Mouse (Mus musculus) CH12.LX (cell line): ENCODE measurements at regions not wholly inside any gene's neighbourhood (a gene's known extent, or its start where the extent isn't known, plus 50 kb on each side); places are given as distances from the start of the nearest gene placed in this dataset.

Source experiments
- DNase-seq: peaks from one replicate; pipeline ENCODE4 v3.0.0-alpha.2; 2013; ENCODE audit errors: extremely low read depth
- H3K27ac ChIP-seq: 2 replicates; pipeline ENCODE4 v1.5.1; 2012; ENCODE audit warnings: low read depth, mild to moderate bottlenecking, control low read depth, moderate library complexity; ENCODE audit not compliant: insufficient read depth
- H3K27me3 ChIP-seq: replicated peaks from 2 replicates; pipeline ENCODE3; 2012; ENCODE audit warnings: inconsistent platforms
- H3K36me3 ChIP-seq, 2 experiments: replicated peaks in 1 of 2; 2 replicates each; pipeline versions ENCODE3 to v1.6.1; 2012; ENCODE audit warnings: inconsistent platforms in 1 of 2, low read length in 1 of 2, mild to moderate bottlenecking in 1 of 2, mixed read lengths in 1 of 2, moderate library complexity in 1 of 2; ENCODE audit not compliant: control insufficient read depth in 1 of 2, insufficient read depth in 1 of 2
- H3K4me1 ChIP-seq, 2 experiments: 2 replicates each; pipeline ENCODE4 v1.6.1; 2012; ENCODE audit warnings: inconsistent platforms in 1 of 2, moderate library complexity in 1 of 2; ENCODE audit not compliant: insufficient read depth in 2 of 2, control insufficient read depth in 1 of 2
- H3K4me2 ChIP-seq: 2 replicates; pipeline ENCODE4 v1.6.1; 2012; ENCODE audit warnings: low read depth, mild to moderate bottlenecking, control low read depth; ENCODE audit not compliant: poor library complexity, insufficient read depth, severe bottlenecking
- H3K4me3 ChIP-seq, 3 experiments: fragments of 150-350 bp in 1 of 3; sonication (generic) in 1 of 3; replicated peaks in 1 of 3; 2 replicates each; pipeline versions ENCODE3 to v1.5.1; 2011 to 2012; ENCODE audit warnings: low read depth in 2 of 3, low read length in 2 of 3, mild to moderate bottlenecking in 2 of 3, moderate library complexity in 2 of 3, control low read depth in 1 of 3, improper control_type of control experiment in 1 of 3, inconsistent platforms in 1 of 3, mixed read lengths in 1 of 3; ENCODE audit not compliant: poor library complexity in 1 of 3
- H3K79me2 ChIP-seq: replicated peaks from 2 replicates; pipeline ENCODE4 v1.6.1; 2012; ENCODE audit warnings: mild to moderate bottlenecking, moderate library complexity; ENCODE audit not compliant: control insufficient read depth, poor library complexity, insufficient read depth, severe bottlenecking; ENCODE audit errors: extremely low read depth
- H3K9ac ChIP-seq: 2 replicates; pipeline ENCODE4 v1.6.1; 2012; ENCODE audit warnings: low read depth, mild to moderate bottlenecking, control low read depth, moderate library complexity; ENCODE audit not compliant: insufficient read depth
- H3K9me3 ChIP-seq: replicated peaks from 2 replicates; pipeline ENCODE3; 2012; ENCODE audit warnings: low read length, inconsistent platforms, mixed read lengths
- BHLHE40 ChIP-seq: IDR thresholded peaks from 2 replicates; pipeline ENCODE4 v1.6.1; 2011; ENCODE audit warnings: mild to moderate bottlenecking, low read depth, low read length, improper control_type of control experiment
- CHD1 ChIP-seq: IDR thresholded peaks from 2 replicates; pipeline ENCODE4 v1.6.1; 2012; ENCODE audit warnings: low read depth, low read length, improper control_type of control experiment, inconsistent platforms
- CHD2 ChIP-seq: IDR thresholded peaks from 2 replicates; pipeline ENCODE4 v1.6.1; 2011; ENCODE audit warnings: low read length, improper control_type of control experiment
- EP300 ChIP-seq: IDR thresholded peaks from 2 replicates; pipeline ENCODE4 v1.6.1; 2011; ENCODE audit warnings: low read length, improper control_type of control experiment
- ETS1 ChIP-seq: conservative IDR thresholded peaks from 2 replicates; pipeline ENCODE4 v1.6.1; 2012; ENCODE audit warnings: low read depth, mild to moderate bottlenecking, inconsistent platforms, low read length, improper control_type of control experiment, moderate library complexity
- HCFC1 ChIP-seq: IDR thresholded peaks from 2 replicates; pipeline ENCODE4 v1.6.1; 2012; ENCODE audit warnings: low read depth, mild to moderate bottlenecking, inconsistent platforms, low read length, improper control_type of control experiment
- IRF4 ChIP-seq: IDR thresholded peaks from 2 replicates; pipeline ENCODE4 v1.6.1; 2014; ENCODE audit warnings: low read depth, mild to moderate bottlenecking, inconsistent platforms, low read length, improper control_type of control experiment
- JUN ChIP-seq: IDR thresholded peaks from 2 replicates; pipeline ENCODE4 v1.6.1; 2011; ENCODE audit warnings: low read depth, mild to moderate bottlenecking, low read length, improper control_type of control experiment, moderate library complexity; ENCODE audit not compliant: insufficient read depth
- JUND ChIP-seq: conservative IDR thresholded peaks from 2 replicates; pipeline ENCODE4 v1.6.1; 2011; ENCODE audit warnings: low read depth, low read length, improper control_type of control experiment
- MAFK ChIP-seq: IDR thresholded peaks from 2 replicates; pipeline ENCODE4 v1.6.1; 2011; ENCODE audit warnings: low read length, improper control_type of control experiment; ENCODE audit not compliant: insufficient replicate concordance
- MAZ ChIP-seq: IDR thresholded peaks from 2 replicates; pipeline ENCODE4 v1.6.1; 2012; ENCODE audit warnings: low read depth, mild to moderate bottlenecking, inconsistent platforms, low read length, improper control_type of control experiment, moderate library complexity
- MEF2A ChIP-seq: IDR thresholded peaks from 2 replicates; pipeline ENCODE4 v1.6.1; 2014; ENCODE audit warnings: low read depth, mild to moderate bottlenecking, inconsistent platforms, low read length, improper control_type of control experiment, borderline replicate concordance
- MXI1 ChIP-seq: IDR thresholded peaks from 2 replicates; pipeline ENCODE4 v1.6.1; 2011; ENCODE audit warnings: mild to moderate bottlenecking, low read depth, low read length, improper control_type of control experiment
- MYC ChIP-seq: IDR thresholded peaks from 2 replicates; pipeline ENCODE4 v1.6.1; 2011; ENCODE audit warnings: low read depth, mild to moderate bottlenecking, improper control_type of control experiment, low read length
- NELFE ChIP-seq: IDR thresholded peaks from 2 replicates; pipeline ENCODE4 v1.6.1; 2011; ENCODE audit warnings: low read depth, low read length, improper control_type of control experiment
- NRF1 ChIP-seq: IDR thresholded peaks from 2 replicates; pipeline ENCODE4 v1.6.1; 2014; ENCODE audit warnings: low read depth, mild to moderate bottlenecking, inconsistent platforms, low read length, improper control_type of control experiment, moderate library complexity
- PAX5 ChIP-seq: IDR thresholded peaks from 2 replicates; pipeline ENCODE4 v1.6.1; 2012; ENCODE audit warnings: low read length, inconsistent platforms, mixed read lengths
- RCOR1 ChIP-seq: conservative IDR thresholded peaks from 2 replicates; pipeline ENCODE4 v1.6.1; 2012; ENCODE audit warnings: low read depth, mild to moderate bottlenecking, inconsistent platforms, low read length, improper control_type of control experiment
- SMC3 ChIP-seq: IDR thresholded peaks from 2 replicates; pipeline ENCODE4 v1.6.1; 2011; ENCODE audit warnings: low read depth, low read length, improper control_type of control experiment
- USF2 ChIP-seq: conservative IDR thresholded peaks from 2 replicates; pipeline ENCODE4 v1.6.1; 2011; ENCODE audit warnings: low read depth, low read length, improper control_type of control experiment
- ZKSCAN1 ChIP-seq: IDR thresholded peaks from 2 replicates; pipeline ENCODE4 v1.6.1; 2012; ENCODE audit warnings: low read depth, inconsistent platforms, low read length, improper control_type of control experiment, borderline replicate concordance
- ZMIZ1 ChIP-seq: IDR thresholded peaks from 2 replicates; pipeline ENCODE4 v1.6.1; 2012; ENCODE audit warnings: low read depth, mild to moderate bottlenecking, inconsistent platforms, low read length, improper control_type of control experiment
- ZNF384 ChIP-seq: IDR thresholded peaks from 2 replicates; pipeline ENCODE4 v1.6.1; 2012; ENCODE audit warnings: low read depth, low read length, improper control_type of control experiment, inconsistent platforms
- dilution Hi-C: fragments of 300-500 bp; cut with MboI; formaldehyde crosslinking; loops from 2 replicates; pipeline ENCODE4 v1.14.3; 2020; ENCODE audit warnings: low sequenced_read_pairs; ENCODE audit not compliant: extremely low pct_unique_long_range_greater_than_20kb, extremely low pct_ligation_motif_present
- in situ Hi-C: fragments of 300-500 bp; cut with MboI; formaldehyde crosslinking; loops from 3 replicates; pipeline ENCODE4 v1.14.3; 2019; ENCODE audit warnings: low sequenced_read_pairs, low pct_ligation_motif_present, low pct_unique_long_range_greater_than_20kb, mixed read lengths

DNA sequence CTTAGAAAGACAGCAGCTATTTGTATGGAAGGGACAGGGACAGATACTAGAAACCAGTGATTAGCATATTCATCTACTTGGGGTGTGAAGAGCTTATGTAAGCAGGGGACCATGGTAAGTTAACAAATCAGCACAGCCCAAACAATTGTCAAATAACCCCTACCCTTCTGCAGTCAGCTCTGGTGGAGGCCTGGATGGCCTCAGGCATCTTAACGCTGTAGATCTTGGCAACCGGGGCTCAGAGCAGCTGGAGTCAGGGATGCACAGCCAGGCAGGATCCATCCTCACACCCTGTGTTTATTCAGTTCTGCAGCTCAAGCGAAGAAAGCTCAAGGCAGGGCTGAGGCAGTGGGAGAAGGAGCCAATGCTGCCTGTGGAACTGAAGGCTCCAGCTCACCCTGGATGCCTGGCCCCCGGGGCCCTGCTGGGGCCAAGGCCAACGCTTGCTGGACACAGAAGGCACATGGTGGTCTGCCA lies 125.2 kb upstream of the Sulf2 start:
- Histone ChIP-seq H3K79me2 (no peaks in the 10 kb centered on the region), H3K4me2 (no peak overlapping the region), H3K9me3 (no peaks in the 10 kb centered on the region), H3K4me3 (no peak overlapping the region), H3K9ac (no peak overlapping the region), H3K27me3 (peaks cover 33% of the 10 kb centered on the region), H3K36me3 (no peaks in the 10 kb centered on the region), H3K4me1 (peaks cover 0 to 3% of the 10 kb centered on the region in 2 experiments; a peak in 2 of 4 replicates), H3K27ac (no peak overlapping the region)
- no peak for TF ChIP-seq MAFK
- no peak for TF ChIP-seq CHD2
- TF ChIP-seq ZKSCAN1 = no peak
- TF ChIP-seq JUND = no peak
- no peak for TF ChIP-seq MXI1
- no peak for TF ChIP-seq PAX5
- no peak for TF ChIP-seq EP300
- no peak for TF ChIP-seq USF2
- TF ChIP-seq IRF4 = no peak
- no peak for TF ChIP-seq HCFC1
- TF ChIP-seq ZNF384 = no peak
- TF ChIP-seq BHLHE40 = no peak
- no peak for TF ChIP-seq ETS1
- no peak for TF ChIP-seq CHD1
- no peak for TF ChIP-seq NRF1
- no peak for TF ChIP-seq SMC3
- TF ChIP-seq MAZ = no peak
- no peak for DNase-seq
- dilution Hi-C loops = no loop called here
- in situ Hi-C loops = no loop called here

DNA sequence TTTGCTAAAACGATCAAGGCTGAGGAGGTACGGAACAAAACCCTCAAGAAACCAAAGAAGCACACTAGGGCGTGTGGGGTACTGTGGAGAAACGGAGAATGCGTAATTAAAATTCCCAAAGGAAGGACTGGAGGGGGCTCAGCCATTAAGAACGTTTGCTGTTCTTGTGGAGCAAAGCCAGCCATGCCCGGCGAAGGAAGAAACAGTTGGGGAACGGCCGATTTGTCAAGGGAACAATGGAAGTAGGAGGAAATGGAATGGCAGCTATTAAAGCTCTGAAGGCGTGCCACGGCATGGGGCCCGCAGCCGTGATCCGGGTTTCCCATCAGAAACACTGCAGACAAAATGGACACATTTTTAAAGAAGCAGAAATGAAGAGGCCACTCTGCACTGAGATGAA lies 124.2 kb upstream of the Sulf2 start:
- in situ Hi-C loops = no loop called here
- Histone ChIP-seq H3K4me1 (peaks cover 0 to 3% of the 10 kb centered on the region in 2 experiments; a peak in 2 of 4 replicates), H3K4me2 (no peak overlapping the region), H3K27ac (no peak overlapping the region), H3K79me2 (no peaks in the 10 kb centered on the region), H3K9ac (no peak overlapping the region), H3K4me3 (no peak overlapping the region), H3K36me3 (no peaks in the 10 kb centered on the region), H3K9me3 (no peaks in the 10 kb centered on the region), H3K27me3 (peaks cover 33% of the 10 kb centered on the region)
- no peak for TF ChIP-seq NELFE
- no peak for TF ChIP-seq MEF2A
- no peak for TF ChIP-seq JUN
- no peak for TF ChIP-seq ZKSCAN1
- no peak for TF ChIP-seq ZMIZ1
- no peak for TF ChIP-seq MYC
- TF ChIP-seq NRF1 = no peak
- TF ChIP-seq IRF4 = no peak
- no peak for TF ChIP-seq CHD2
- TF ChIP-seq USF2 = no peak
- TF ChIP-seq EP300 = no peak
- no peak for TF ChIP-seq CHD1
- no peak for TF ChIP-seq RCOR1
- no peak for DNase-seq
- dilution Hi-C loops = no loop called here
